Mouse (Mus musculus): ENCODE data around the gene Wdr95. TPM values are rescaled to one million over a fixed set of nuclear protein-coding genes. Genes with fewer than 3 reads are reported as not detected.
A peak's percentile ranks its signal among the peaks of the same experiment; 100 is the strongest.

Wdr95 gene
- polyA plus RNA-seq, 1 experiment from 2014 or later, result 0.37 TPM

GRCm38 (mm10) chr5:149616138-149616537, 87.7 kb downstream of the Wdr95 start:
- ATAC-seq (replicated peaks; ENCODE audit: low FRiP score, low TSS enrichment, low read depth) (no peak), DNase-seq (ENCODE audit: low spot score) (no peak)
- no peaks in the 10 kb centered on the region for H3K9me3 ChIP-seq (ENCODE audit: control insufficient read depth, low read length)
- WGBS, result 77% methylated on average over 1 of the region's 1 CpGs
- no peak overlapping the region for H3K4me2 ChIP-seq (ENCODE audit: low read length)
- no peak overlapping the region for H3K9ac ChIP-seq (ENCODE audit: low read length)
- H3K4me1 ChIP-seq (replicated peaks; ENCODE audit: control insufficient read depth, insufficient read depth, low read length), result peaks cover 13% of the 10 kb centered on the region; the same call in 1 of the 2 replicates
- no peak overlapping the region for H3K27ac ChIP-seq (ENCODE audit: low read depth)
- H3K4me3 ChIP-seq (ENCODE audit: low read depth, low read length), result no peak overlapping the region
- peaks cover 59% of the 10 kb centered on the region for H3K36me3 ChIP-seq (ENCODE audit: control insufficient read depth, insufficient read depth, low read length)
- no peaks in the 10 kb centered on the region for H3K27me3 ChIP-seq (replicated peaks; ENCODE audit: control insufficient read depth, insufficient read depth, low read length)

GRCm38 (mm10) chr5:149616817-149617216, 88.3 kb downstream of the Wdr95 start:
- Histone ChIP-seq H3K36me3 (ENCODE audit: control insufficient read depth, insufficient read depth, low read length) (peaks cover 66% of the 10 kb centered on the region), H3K4me2 (ENCODE audit: low read length) (no peak overlapping the region), H3K4me1 (replicated peaks; ENCODE audit: control insufficient read depth, insufficient read depth, low read length) (peaks cover 8% of the 10 kb centered on the region; the same call in 1 of the 2 replicates), H3K9me3 (ENCODE audit: control insufficient read depth, low read length) (no peaks in the 10 kb centered on the region), H3K27me3 (replicated peaks; ENCODE audit: control insufficient read depth, insufficient read depth, low read length) (no peaks in the 10 kb centered on the region), H3K4me3 (ENCODE audit: low read depth, low read length) (no peak overlapping the region), H3K27ac (ENCODE audit: low read depth) (no peak overlapping the region), H3K9ac (ENCODE audit: low read length) (no peak overlapping the region)
- no peak for DNase-seq (ENCODE audit: low spot score)
- ATAC-seq (replicated peaks; ENCODE audit: low FRiP score, low TSS enrichment, low read depth), result no peak
- WGBS, result 91% methylated on average over 10 of the region's 10 CpGs

GRCm38 (mm10) chr5:149617776-149618425, 89.4 kb downstream of the Wdr95 start:
- no peak for ATAC-seq (replicated peaks; ENCODE audit: low FRiP score, low TSS enrichment, low read depth)
- Histone ChIP-seq H3K36me3 (ENCODE audit: control insufficient read depth, insufficient read depth, low read length) (peaks cover 75% of the 10 kb centered on the region), H3K4me2 (ENCODE audit: low read length) (no peak overlapping the region), H3K4me1 (replicated peaks; ENCODE audit: control insufficient read depth, insufficient read depth, low read length) (no peaks in the 10 kb centered on the region), H3K4me3 (ENCODE audit: low read depth, low read length) (no peak overlapping the region), H3K27me3 (replicated peaks; ENCODE audit: control insufficient read depth, insufficient read depth, low read length) (no peaks in the 10 kb centered on the region), H3K27ac (ENCODE audit: low read depth) (no peak overlapping the region), H3K9ac (ENCODE audit: low read length) (no peak overlapping the region), H3K9me3 (ENCODE audit: control insufficient read depth, low read length) (no peaks in the 10 kb centered on the region)
- WGBS, result 91% methylated on average over 6 of the region's 6 CpGs
- DNase-seq (ENCODE audit: low spot score), result no peak

GRCm38 (mm10) chr5:149622152-149622551, 93.7 kb downstream of the Wdr95 start:
- WGBS, result 50% methylated on average over 7 of the region's 7 CpGs
- H3K9ac ChIP-seq (ENCODE audit: low read length), result no peak overlapping the region
- no peak for DNase-seq (ENCODE audit: low spot score)
- peaks cover 98% of the 10 kb centered on the region for H3K36me3 ChIP-seq (ENCODE audit: control insufficient read depth, insufficient read depth, low read length)
- H3K27ac ChIP-seq (ENCODE audit: low read depth), result no peak overlapping the region
- H3K4me1 ChIP-seq (replicated peaks; ENCODE audit: control insufficient read depth, insufficient read depth, low read length), result no peaks in the 10 kb centered on the region
- no peak overlapping the region for H3K4me3 ChIP-seq (ENCODE audit: low read depth, low read length)
- no peak overlapping the region for H3K4me2 ChIP-seq (ENCODE audit: low read length)
- H3K27me3 ChIP-seq (replicated peaks; ENCODE audit: control insufficient read depth, insufficient read depth, low read length), result no peaks in the 10 kb centered on the region
- no peak for ATAC-seq (replicated peaks; ENCODE audit: low FRiP score, low TSS enrichment, low read depth)
- no peaks in the 10 kb centered on the region for H3K9me3 ChIP-seq (ENCODE audit: control insufficient read depth, low read length)

- 38% methylated on average over 6 of the region's 6 CpGs for WGBS
- Histone ChIP-seq H3K4me1 (replicated peaks; ENCODE audit: control insufficient read depth, insufficient read depth, low read length) (no peaks in the 10 kb centered on the region), H3K36me3 (ENCODE audit: control insufficient read depth, insufficient read depth, low read length) (peaks cover 98% of the 10 kb centered on the region), H3K27ac (ENCODE audit: low read depth) (no peak overlapping the region), H3K27me3 (replicated peaks; ENCODE audit: control insufficient read depth, insufficient read depth, low read length) (no peaks in the 10 kb centered on the region), H3K4me3 (ENCODE audit: low read depth, low read length) (no peak overlapping the region), H3K9me3 (ENCODE audit: control insufficient read depth, low read length) (no peaks in the 10 kb centered on the region), H3K9ac (ENCODE audit: low read length) (no peak overlapping the region), H3K4me2 (ENCODE audit: low read length) (no peak overlapping the region)
- no peak for DNase-seq (ENCODE audit: low spot score)
- no peak for ATAC-seq (replicated peaks; ENCODE audit: low FRiP score, low TSS enrichment, low read depth)
Measured at GRCm38 (mm10) chr5:149622644-149623043, 94.2 kb downstream of the Wdr95 start.

- Histone ChIP-seq H3K4me2 (ENCODE audit: low read length) (no peak overlapping the region), H3K9me3 (ENCODE audit: control insufficient read depth, low read length) (no peaks in the 10 kb centered on the region), H3K9ac (ENCODE audit: low read length) (no peak overlapping the region), H3K36me3 (ENCODE audit: control insufficient read depth, insufficient read depth, low read length) (peaks cover 96% of the 10 kb centered on the region), H3K4me1 (replicated peaks; ENCODE audit: control insufficient read depth, insufficient read depth, low read length) (no peaks in the 10 kb centered on the region), H3K4me3 (ENCODE audit: low read depth, low read length) (no peak overlapping the region), H3K27ac (ENCODE audit: low read depth) (no peak overlapping the region), H3K27me3 (replicated peaks; ENCODE audit: control insufficient read depth, insufficient read depth, low read length) (no peaks in the 10 kb centered on the region)
- WGBS, result 82% methylated on average over 8 of the region's 8 CpGs
- no peak for ATAC-seq (replicated peaks; ENCODE audit: low FRiP score, low TSS enrichment, low read depth)
- DNase-seq (ENCODE audit: low spot score), result no peak
Measured at GRCm38 (mm10) chr5:149623815-149624675, 95.6 kb downstream of the Wdr95 start.

GRCm38 (mm10) chr5:149625547-149625946, 97.1 kb downstream of the Wdr95 start:
- Histone ChIP-seq H3K4me1 (replicated peaks; ENCODE audit: control insufficient read depth, insufficient read depth, low read length) (no peaks in the 10 kb centered on the region), H3K27ac (ENCODE audit: low read depth) (no peak overlapping the region), H3K4me3 (ENCODE audit: low read depth, low read length) (no peak overlapping the region), H3K27me3 (replicated peaks; ENCODE audit: control insufficient read depth, insufficient read depth, low read length) (no peaks in the 10 kb centered on the region), H3K36me3 (ENCODE audit: control insufficient read depth, insufficient read depth, low read length) (peaks cover 96% of the 10 kb centered on the region), H3K4me2 (ENCODE audit: low read length) (no peak overlapping the region), H3K9ac (ENCODE audit: low read length) (no peak overlapping the region), H3K9me3 (ENCODE audit: control insufficient read depth, low read length) (no peaks in the 10 kb centered on the region)
- no peak for ATAC-seq (replicated peaks; ENCODE audit: low FRiP score, low TSS enrichment, low read depth)
- WGBS, result 91% methylated on average over 3 of the region's 3 CpGs
- no peak for DNase-seq (ENCODE audit: low spot score)

GRCm38 (mm10) chr5:149634409-149635035, 106.0 kb downstream of the Wdr95 start:
- Histone ChIP-seq H3K4me1 (replicated peaks; ENCODE audit: control insufficient read depth, insufficient read depth, low read length) (peaks cover 17% of the 10 kb centered on the region), H3K9ac (ENCODE audit: low read length) (peak overlapping the region; percentile 66), H3K9me3 (ENCODE audit: control insufficient read depth, low read length) (no peaks in the 10 kb centered on the region), H3K36me3 (ENCODE audit: control insufficient read depth, insufficient read depth, low read length) (peaks cover 45% of the 10 kb centered on the region), H3K27me3 (replicated peaks; ENCODE audit: control insufficient read depth, insufficient read depth, low read length) (no peaks in the 10 kb centered on the region), H3K4me2 (ENCODE audit: low read length) (peak overlapping the region; percentile 81), H3K4me3 (ENCODE audit: low read depth, low read length) (peak overlapping the region; percentile 63), H3K27ac (ENCODE audit: low read depth) (peak overlapping the region; percentile 89; the same call in 1 of the 2 replicates)
- ATAC-seq (replicated peaks; ENCODE audit: low FRiP score, low TSS enrichment, low read depth), result no peak
- DNase-seq (ENCODE audit: low spot score), result no peak
- WGBS, result 57% methylated on average over 11 of the region's 11 CpGs
